Mouse (Mus musculus) layer of hippocampus, adult 8-10 months (tissue): ENCODE measurements around the gene Col19a1. TPM values are rescaled to one million over a fixed set of nuclear protein-coding genes. Genes with fewer than 3 reads are reported as not detected.

Source experiments
- DNase-seq, 2 experiments: peaks; one replicate each; pipeline ENCODE4 v3.0.0; 2022; ENCODE audit warnings: low spot score in 2 of 2
- total RNA-seq, 4 experiments: library from RNA; stranded (reverse); gene quantifications; 2 replicates each; pipeline ENCODE4 v1.2.4; 2022

The Col19a1 gene
- total RNA-seq, result 10 to 100 TPM; 17.7 to 25.7 (median 21.8) TPM

- peak; percentile 6 to 21 for DNase-seq
Observed at GRCm38 (mm10) chr1:24587141-24587541, at the start of gene Col19a1. Gene Col19a1 (minus strand): TSS chr1:24587472.

- peak in 1 of 2 experiments; percentile 14 for DNase-seq
Observed at GRCm38 (mm10) chr1:24633553-24634132, 46.4 kb upstream of the Col19a1 start.

GRCm38 (mm10) chr1:24612556-24612955 lies 25.3 kb upstream of the Col19a1 start:
- DNase-seq, result peak; percentile 95 to 100

- DNase-seq, result no peak
Observed at GRCm38 (mm10) chr1:24595096-24595495, 7.8 kb upstream of the Col19a1 start.

GRCm38 (mm10) chr1:24586370-24587140 lies 717 bp downstream of the Col19a1 start:
- DNase-seq, result peak in 1 of 2 experiments; percentile 28

GRCm38 (mm10) chr1:24572602-24573001 lies 14.7 kb downstream of the Col19a1 start:
- no peak for DNase-seq

- no peak for DNase-seq
Observed at GRCm38 (mm10) chr1:24564113-24564512, 23.2 kb downstream of the Col19a1 start.

GRCm38 (mm10) chr1:24558005-24558404 lies 29.3 kb downstream of the Col19a1 start:
- DNase-seq, result no peak

GRCm38 (mm10) chr1:24553462-24553861 lies 33.8 kb downstream of the Col19a1 start:
- no peak for DNase-seq

GRCm38 (mm10) chr1:24550560-24551280 lies 36.6 kb downstream of the Col19a1 start:
- DNase-seq, result no peak

- no peak for DNase-seq
Observed at GRCm38 (mm10) chr1:24550031-24550430, 37.2 kb downstream of the Col19a1 start.

- no peak for DNase-seq
Observed at GRCm38 (mm10) chr1:24549050-24549449, 38.2 kb downstream of the Col19a1 start.

- no peak for DNase-seq
Observed at GRCm38 (mm10) chr1:24547574-24547973, 39.7 kb downstream of the Col19a1 start.

GRCm38 (mm10) chr1:24539852-24540251 lies 47.4 kb downstream of the Col19a1 start:
- DNase-seq, result peak in 1 of 2 experiments; percentile 18

GRCm38 (mm10) chr1:24527194-24527593 lies 60.1 kb downstream of the Col19a1 start:
- DNase-seq, result no peak

GRCm38 (mm10) chr1:24517462-24517861 lies 69.8 kb downstream of the Col19a1 start:
- DNase-seq, result no peak

GRCm38 (mm10) chr1:24515341-24515740 lies 71.9 kb downstream of the Col19a1 start:
- DNase-seq, result peak; percentile 31 to 38

GRCm38 (mm10) chr1:24511536-24511935 lies 75.7 kb downstream of the Col19a1 start:
- no peak for DNase-seq

GRCm38 (mm10) chr1:24495400-24495799 lies 91.9 kb downstream of the Col19a1 start:
- no peak for DNase-seq

GRCm38 (mm10) chr1:24484161-24484560 lies 103.1 kb downstream of the Col19a1 start:
- DNase-seq, result no peak

- DNase-seq, result no peak
Observed at GRCm38 (mm10) chr1:24471096-24471710, 116.1 kb downstream of the Col19a1 start.

- no peak for DNase-seq
Observed at GRCm38 (mm10) chr1:24470633-24471032, 116.6 kb downstream of the Col19a1 start.
